Mouse (Mus musculus) embryonic facial prominence, embryonic 13.5 days (tissue): Measurements from ENCODE around the gene Plac1. TPM values are rescaled to one million over a fixed set of nuclear protein-coding genes. Genes with fewer than 3 reads are reported as not detected.

Source experiments
- ATAC-seq: fragments of 200-750 bp; cut with Nextera tagmentation; 2 replicates; pipeline ENCODE4 v1.8.0; 2017; ENCODE audit warnings: low read depth; ENCODE audit not compliant: insufficient number of reproducible peaks, insufficient read depth, low FRiP score, low TSS enrichment
- H3K27ac ChIP-seq: fragments of 300-500 bp; sonication (generic); 2 replicates; pipeline ENCODE4 v1.5.1; 2015; ENCODE audit warnings: moderate library complexity, mild to moderate bottlenecking, inconsistent platforms
- H3K27me3 ChIP-seq: fragments of 300-500 bp; sonication (generic); 2 replicates; pipeline ENCODE4 v1.6.1; 2015; ENCODE audit warnings: mild to moderate bottlenecking, inconsistent platforms
- H3K36me3 ChIP-seq: fragments of 300-500 bp; sonication (generic); 2 replicates; pipeline ENCODE4 v1.6.1; 2015; ENCODE audit warnings: mild to moderate bottlenecking, inconsistent platforms
- H3K4me1 ChIP-seq: fragments of 300-500 bp; sonication (generic); 2 replicates; pipeline ENCODE4 v1.6.1; 2015; ENCODE audit warnings: inconsistent platforms
- H3K4me2 ChIP-seq: fragments of 300-500 bp; sonication (generic); 2 replicates; pipeline ENCODE4 v1.6.1; 2015; ENCODE audit warnings: moderate library complexity, mild to moderate bottlenecking, inconsistent platforms
- H3K4me3 ChIP-seq: fragments of 300-500 bp; sonication (generic); 2 replicates; pipeline ENCODE4 v1.5.1; 2015; ENCODE audit warnings: mild to moderate bottlenecking, inconsistent platforms
- H3K9ac ChIP-seq: fragments of 300-500 bp; sonication (generic); 2 replicates; pipeline ENCODE4 v1.6.1; 2015; ENCODE audit warnings: mild to moderate bottlenecking, inconsistent platforms
- H3K9me3 ChIP-seq: fragments of 300-500 bp; sonication (generic); 2 replicates; pipeline ENCODE4 v1.6.1; 2016; ENCODE audit warnings: inconsistent platforms
- WGBS: fragments of 180-500 bp; shearing (Covaris S2); methylation state at CpG from one replicate; pipeline ENCODE4 v1.1.7; 2015; ENCODE audit warnings: mixed read lengths; 5-methylcytosine and 5-hydroxymethylcytosine counted together
- polyA plus RNA-seq: library from polyadenylated mRNA; unstranded; fragments of >200 nt; fragmentation: Nextera tagmentation; extraction: Ambion mirVana; gene quantifications from 2 replicates; pipeline ENCODE4 v1.2.1, GENCODE M21; 2015

The Plac1 gene
- polyA plus RNA-seq, 1 experiment from 2014 or later: 6.4 TPM

- Histone ChIP-seq H3K9ac (no peak overlapping the region), H3K36me3 (no peaks in the 10 kb centered on the region), H3K27ac (no peak overlapping the region), H3K27me3 (peaks cover 10% of the 10 kb centered on the region; the same call in 1 of the 2 replicates), H3K9me3 (no peaks in the 10 kb centered on the region), H3K4me1 (no peaks in the 10 kb centered on the region), H3K4me2 (no peak overlapping the region), H3K4me3 (no peak overlapping the region)
- WGBS: 76% methylated on average over 2 of the region's 2 CpGs
- no peak for ATAC-seq
Measured at GRCm38 (mm10) chrX:53139641-53140040, 100.3 kb downstream of the Plac1 start.

GRCm38 (mm10) chrX:53137066-53137465, 102.8 kb downstream of the Plac1 start:
- Histone ChIP-seq H3K4me3 (no peak overlapping the region), H3K36me3 (no peaks in the 10 kb centered on the region), H3K4me2 (no peak overlapping the region), H3K9ac (no peak overlapping the region), H3K4me1 (no peaks in the 10 kb centered on the region), H3K27me3 (0 out of 2 replicates have a peak, but pooled peaks cover 7% of the 10 kb centered on the region), H3K9me3 (no peaks in the 10 kb centered on the region), H3K27ac (no peak overlapping the region)
- WGBS: 74% methylated on average over 2 of the region's 2 CpGs
- no peak for ATAC-seq

- Histone ChIP-seq H3K27ac (peak overlapping the region; percentile 57; the same call in 1 of the 2 replicates), H3K27me3 (no peaks in the 10 kb centered on the region), H3K4me3 (no peak overlapping the region), H3K4me2 (no peak overlapping the region), H3K9ac (no peak overlapping the region), H3K4me1 (peaks cover 21% of the 10 kb centered on the region), H3K36me3 (no peaks in the 10 kb centered on the region), H3K9me3 (no peaks in the 10 kb centered on the region)
- ATAC-seq: no peak
- WGBS: 50% methylated on average over 2 of the region's 2 CpGs
Measured at GRCm38 (mm10) chrX:53129501-53129900, 110.4 kb downstream of the Plac1 start.

GRCm38 (mm10) chrX:53126492-53127033, 113.3 kb downstream of the Plac1 start:
- Histone ChIP-seq H3K9me3 (no peaks in the 10 kb centered on the region), H3K27ac (peak overlapping the region; percentile 83), H3K4me1 (peaks cover 21% of the 10 kb centered on the region), H3K9ac (no peak overlapping the region), H3K4me2 (no peak overlapping the region), H3K27me3 (no peaks in the 10 kb centered on the region; the same call in 1 of the 2 replicates), H3K4me3 (no peak overlapping the region), H3K36me3 (no peaks in the 10 kb centered on the region)
- ATAC-seq: no peak
- WGBS: 77% methylated on average over 6 of the region's 6 CpGs

DNA sequence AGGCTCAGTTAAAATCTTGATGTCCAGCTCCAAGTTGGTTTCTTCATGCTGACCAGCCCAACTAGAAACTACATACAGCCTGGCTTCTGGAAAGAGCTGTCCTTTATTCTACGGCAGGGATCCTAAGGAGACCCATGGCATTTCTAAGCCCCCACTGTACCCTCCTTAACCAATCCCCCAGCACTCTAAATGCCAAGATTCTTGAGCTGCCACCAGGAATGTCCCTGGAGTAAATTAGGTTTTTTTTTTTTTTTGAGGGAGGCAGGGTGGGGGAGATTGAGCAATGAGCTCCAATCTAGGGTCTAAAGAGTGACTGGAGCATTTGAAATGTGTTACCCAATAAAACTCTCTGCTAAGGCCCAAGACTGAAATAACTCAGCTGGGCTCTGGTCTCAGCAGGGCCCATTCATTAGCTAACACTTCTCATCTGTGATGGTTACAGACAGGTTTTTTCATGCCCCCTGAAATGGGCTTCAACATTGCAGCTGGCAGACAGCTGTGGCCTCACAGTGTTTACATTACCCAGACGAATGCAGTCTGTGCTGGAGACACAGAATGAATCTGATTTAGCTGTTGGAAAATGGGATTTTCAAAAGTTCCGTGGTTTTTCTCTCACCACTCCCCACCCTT, 114.0 kb downstream of the Plac1 start:
- H3K36me3 ChIP-seq: no peaks in the 10 kb centered on the region
- ATAC-seq: peak; percentile 81
- H3K9me3 ChIP-seq: no peaks in the 10 kb centered on the region
- H3K4me2 ChIP-seq: no peak overlapping the region; the same call in 1 of the 2 replicates
- H3K4me1 ChIP-seq: peaks cover 21% of the 10 kb centered on the region
- 34% methylated on average over 3 of the region's 3 CpGs for WGBS
- H3K9ac ChIP-seq: no peak overlapping the region
- no peaks in the 10 kb centered on the region; the same call in 1 of the 2 replicates for H3K27me3 ChIP-seq
- peak overlapping the region; percentile 83 for H3K27ac ChIP-seq
- H3K4me3 ChIP-seq: no peak overlapping the region

GRCm38 (mm10) chrX:53123562-53123961, 116.3 kb downstream of the Plac1 start:
- H3K27me3 ChIP-seq: peaks cover 3% of the 10 kb centered on the region; the same call in 1 of the 2 replicates
- H3K9ac ChIP-seq: no peak overlapping the region
- no peak overlapping the region for H3K4me2 ChIP-seq
- no peaks in the 10 kb centered on the region for H3K9me3 ChIP-seq
- 0 out of 2 replicates have a peak overlapping the region, but pooled peaks have one; percentile 22 for H3K27ac ChIP-seq
- no peak overlapping the region for H3K4me3 ChIP-seq
- H3K36me3 ChIP-seq: no peaks in the 10 kb centered on the region
- H3K4me1 ChIP-seq: peaks cover 17% of the 10 kb centered on the region
- WGBS: 76% methylated on average over 1 of the region's 1 CpGs
- no peak for ATAC-seq

DNA sequence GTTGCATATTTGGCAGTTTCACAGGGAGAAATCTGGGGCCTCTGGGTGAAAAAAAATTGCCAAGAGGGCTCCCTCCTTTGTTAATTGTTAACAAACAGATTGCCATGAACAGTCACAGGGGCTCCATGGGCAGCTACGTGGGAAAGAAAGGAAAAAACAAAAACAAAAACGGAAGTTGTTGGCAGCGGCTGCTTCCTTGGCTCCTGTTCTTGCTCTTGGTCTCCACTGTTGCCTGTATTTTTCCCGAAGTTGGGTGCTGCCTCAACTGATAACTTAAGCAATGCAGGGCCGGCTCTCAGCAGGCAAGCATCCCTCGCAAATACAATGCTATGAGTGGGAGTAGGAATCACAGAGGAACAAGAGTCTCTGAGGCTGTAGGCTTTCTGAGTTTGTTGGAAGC, 121.3 kb downstream of the Plac1 start:
- Histone ChIP-seq H3K4me1 (peaks cover 9% of the 10 kb centered on the region; the same call in 1 of the 2 replicates), H3K27ac (no peak overlapping the region; the same call in 1 of the 2 replicates), H3K9ac (no peak overlapping the region), H3K9me3 (no peaks in the 10 kb centered on the region), H3K4me2 (no peak overlapping the region), H3K36me3 (no peaks in the 10 kb centered on the region), H3K27me3 (peaks cover 3% of the 10 kb centered on the region; the same call in 1 of the 2 replicates), H3K4me3 (no peak overlapping the region)
- WGBS: 74% methylated on average over 6 of the region's 6 CpGs
- ATAC-seq: no peak

GRCm38 (mm10) chrX:53118019-53118418, 121.9 kb downstream of the Plac1 start:
- ATAC-seq: no peak

DNA sequence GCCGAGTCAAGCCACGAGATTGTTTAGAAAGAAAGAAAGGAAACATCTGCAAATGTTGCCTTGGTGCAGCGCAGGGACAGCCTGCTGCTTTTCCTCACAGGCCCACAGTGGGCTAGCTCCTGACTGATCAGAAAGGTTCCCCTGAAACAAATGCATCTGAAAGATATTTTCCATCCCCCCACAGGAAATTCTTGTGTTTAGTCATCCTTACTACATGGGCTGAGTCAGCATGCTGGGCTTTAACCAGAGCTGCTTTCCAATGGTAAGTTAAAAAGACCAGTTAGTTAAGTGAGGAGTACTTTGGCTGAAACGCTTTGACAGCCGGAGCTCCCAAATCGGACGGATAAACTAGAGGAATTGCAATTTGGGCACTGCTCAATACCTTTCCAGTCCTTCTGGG, 124.9 kb downstream of the Plac1 start:
- Histone ChIP-seq H3K4me1 (peaks cover 9% of the 10 kb centered on the region; the same call in 1 of the 2 replicates), H3K36me3 (no peaks in the 10 kb centered on the region), H3K9me3 (no peaks in the 10 kb centered on the region), H3K4me3 (no peak overlapping the region), H3K27ac (no peak overlapping the region), H3K27me3 (peaks cover 3% of the 10 kb centered on the region; the same call in 1 of the 2 replicates), H3K4me2 (no peak overlapping the region), H3K9ac (no peak overlapping the region)
- ATAC-seq: no peak
- WGBS: 59% methylated on average over 7 of the region's 7 CpGs

More at GRCm38 (mm10) chrX:53118019-53118418, 121.9 kb downstream of the Plac1 start:
- no peaks in the 10 kb centered on the region for H3K9me3 ChIP-seq
- peaks cover 3% of the 10 kb centered on the region; the same call in 1 of the 2 replicates for H3K27me3 ChIP-seq
- no peak overlapping the region for H3K4me2 ChIP-seq
- H3K27ac ChIP-seq: no peak overlapping the region
- H3K4me1 ChIP-seq: peaks cover 9% of the 10 kb centered on the region; the same call in 1 of the 2 replicates
- no peaks in the 10 kb centered on the region for H3K36me3 ChIP-seq
- no peak overlapping the region for H3K9ac ChIP-seq
- no peak overlapping the region for H3K4me3 ChIP-seq

DNA sequence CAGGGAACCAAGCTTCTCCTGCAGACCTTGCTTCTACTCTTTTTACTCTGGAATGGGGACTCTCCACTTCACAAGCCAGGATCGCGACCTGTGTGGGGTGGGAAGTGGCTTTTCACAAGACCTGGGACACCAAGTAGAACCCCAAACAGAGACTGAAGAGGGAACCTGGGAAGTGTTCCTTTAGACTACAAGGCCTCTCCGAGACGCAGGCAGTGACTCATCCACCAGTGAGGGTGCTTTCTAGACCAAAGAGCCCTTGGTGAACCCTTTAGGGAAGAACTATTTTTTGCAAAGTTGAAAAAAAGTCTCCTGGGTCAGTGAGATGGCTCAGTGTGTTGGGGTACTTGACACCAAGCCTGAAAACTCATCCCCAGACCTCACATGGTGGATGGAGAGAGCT, 129.8 kb downstream of the Plac1 start:
- H3K4me1 ChIP-seq: peaks cover 3% of the 10 kb centered on the region; the same call in 1 of the 2 replicates
- 94% methylated on average over 4 of the region's 4 CpGs for WGBS
- H3K27me3 ChIP-seq: no peaks in the 10 kb centered on the region; the same call in 1 of the 2 replicates
- H3K9ac ChIP-seq: no peak overlapping the region
- no peaks in the 10 kb centered on the region for H3K9me3 ChIP-seq
- no peaks in the 10 kb centered on the region for H3K36me3 ChIP-seq
- H3K4me2 ChIP-seq: no peak overlapping the region
- no peak overlapping the region for H3K4me3 ChIP-seq
- no peak overlapping the region for H3K27ac ChIP-seq
- no peak for ATAC-seq

- no peak overlapping the region for H3K27ac ChIP-seq
- no peak overlapping the region for H3K4me2 ChIP-seq
- H3K27me3 ChIP-seq: no peaks in the 10 kb centered on the region
- no peaks in the 10 kb centered on the region for H3K9me3 ChIP-seq
- H3K36me3 ChIP-seq: no peaks in the 10 kb centered on the region
- H3K4me3 ChIP-seq: no peak overlapping the region
- no peaks in the 10 kb centered on the region for H3K4me1 ChIP-seq
- H3K9ac ChIP-seq: no peak overlapping the region
- WGBS: 74% methylated on average over 2 of the region's 2 CpGs
- ATAC-seq: no peak
Measured at GRCm38 (mm10) chrX:53107127-53107526, 132.8 kb downstream of the Plac1 start.

GRCm38 (mm10) chrX:53101165-53101564, 138.7 kb downstream of the Plac1 start:
- Histone ChIP-seq H3K4me2 (no peak overlapping the region), H3K27ac (no peak overlapping the region), H3K36me3 (no peaks in the 10 kb centered on the region), H3K27me3 (no peaks in the 10 kb centered on the region; the same call in 1 of the 2 replicates), H3K9me3 (no peaks in the 10 kb centered on the region), H3K4me3 (no peak overlapping the region), H3K9ac (no peak overlapping the region), H3K4me1 (peaks cover 8% of the 10 kb centered on the region; the same call in 1 of the 2 replicates)
- no peak for ATAC-seq
- WGBS: 38% methylated on average over 2 of the region's 2 CpGs
